Mouse (Mus musculus) CH12.LX (cell line): ENCODE results near the gene Nfatc2. TPM values are rescaled to one million over a fixed set of nuclear protein-coding genes. Genes with fewer than 3 reads are reported as not detected.

Source experiments
- DNase-seq: peaks from one replicate; pipeline ENCODE4 v3.0.0-alpha.2; 2013; ENCODE audit errors: extremely low read depth
- H3K27ac ChIP-seq: 2 replicates; pipeline ENCODE4 v1.5.1; 2012; ENCODE audit warnings: low read depth, mild to moderate bottlenecking, control low read depth, moderate library complexity; ENCODE audit not compliant: insufficient read depth
- H3K27me3 ChIP-seq: replicated peaks from 2 replicates; pipeline ENCODE3; 2012; ENCODE audit warnings: inconsistent platforms
- H3K36me3 ChIP-seq, 2 experiments: replicated peaks in 1 of 2; 2 replicates each; pipeline versions ENCODE3 to v1.6.1; 2012; ENCODE audit warnings: inconsistent platforms in 1 of 2, low read length in 1 of 2, mild to moderate bottlenecking in 1 of 2, mixed read lengths in 1 of 2, moderate library complexity in 1 of 2; ENCODE audit not compliant: control insufficient read depth in 1 of 2, insufficient read depth in 1 of 2
- H3K4me1 ChIP-seq, 2 experiments: 2 replicates each; pipeline ENCODE4 v1.6.1; 2012; ENCODE audit warnings: inconsistent platforms in 1 of 2, moderate library complexity in 1 of 2; ENCODE audit not compliant: insufficient read depth in 2 of 2, control insufficient read depth in 1 of 2
- H3K4me2 ChIP-seq: 2 replicates; pipeline ENCODE4 v1.6.1; 2012; ENCODE audit warnings: low read depth, mild to moderate bottlenecking, control low read depth; ENCODE audit not compliant: poor library complexity, insufficient read depth, severe bottlenecking
- H3K4me3 ChIP-seq, 3 experiments: fragments of 150-350 bp in 1 of 3; sonication (generic) in 1 of 3; replicated peaks in 1 of 3; 2 replicates each; pipeline versions ENCODE3 to v1.5.1; 2011 to 2012; ENCODE audit warnings: low read depth in 2 of 3, low read length in 2 of 3, mild to moderate bottlenecking in 2 of 3, moderate library complexity in 2 of 3, control low read depth in 1 of 3, improper control_type of control experiment in 1 of 3, inconsistent platforms in 1 of 3, mixed read lengths in 1 of 3; ENCODE audit not compliant: poor library complexity in 1 of 3
- H3K79me2 ChIP-seq: replicated peaks from 2 replicates; pipeline ENCODE4 v1.6.1; 2012; ENCODE audit warnings: mild to moderate bottlenecking, moderate library complexity; ENCODE audit not compliant: control insufficient read depth, poor library complexity, insufficient read depth, severe bottlenecking; ENCODE audit errors: extremely low read depth
- H3K9ac ChIP-seq: 2 replicates; pipeline ENCODE4 v1.6.1; 2012; ENCODE audit warnings: low read depth, mild to moderate bottlenecking, control low read depth, moderate library complexity; ENCODE audit not compliant: insufficient read depth
- H3K9me3 ChIP-seq: replicated peaks from 2 replicates; pipeline ENCODE3; 2012; ENCODE audit warnings: low read length, inconsistent platforms, mixed read lengths
- BHLHE40 ChIP-seq: IDR thresholded peaks from 2 replicates; pipeline ENCODE4 v1.6.1; 2011; ENCODE audit warnings: mild to moderate bottlenecking, low read depth, low read length, improper control_type of control experiment
- CHD1 ChIP-seq: IDR thresholded peaks from 2 replicates; pipeline ENCODE4 v1.6.1; 2012; ENCODE audit warnings: low read depth, low read length, improper control_type of control experiment, inconsistent platforms
- CHD2 ChIP-seq: IDR thresholded peaks from 2 replicates; pipeline ENCODE4 v1.6.1; 2011; ENCODE audit warnings: low read length, improper control_type of control experiment
- CTCF ChIP-seq, 2 experiments: IDR thresholded peaks in 1 of 2; conservative IDR thresholded peaks in 1 of 2; 2 replicates each; pipeline ENCODE4 v1.5.1; 2011 to 2012; ENCODE audit warnings: low read depth in 2 of 2, low read length in 2 of 2, improper control_type of control experiment in 1 of 2, inconsistent platforms in 1 of 2, mild to moderate bottlenecking in 1 of 2, moderate library complexity in 1 of 2
- E2F4 ChIP-seq: IDR thresholded peaks from 2 replicates; pipeline ENCODE4 v1.6.1; 2011; ENCODE audit warnings: low read depth, low read length, improper control_type of control experiment; ENCODE audit not compliant: insufficient replicate concordance
- ELF1 ChIP-seq: IDR thresholded peaks from 2 replicates; pipeline ENCODE4 v1.6.1; 2014; ENCODE audit warnings: low read depth, mild to moderate bottlenecking, inconsistent platforms, low read length, improper control_type of control experiment
- EP300 ChIP-seq: IDR thresholded peaks from 2 replicates; pipeline ENCODE4 v1.6.1; 2011; ENCODE audit warnings: low read length, improper control_type of control experiment
- ETS1 ChIP-seq: conservative IDR thresholded peaks from 2 replicates; pipeline ENCODE4 v1.6.1; 2012; ENCODE audit warnings: low read depth, mild to moderate bottlenecking, inconsistent platforms, low read length, improper control_type of control experiment, moderate library complexity
- GABPA ChIP-seq: IDR thresholded peaks from 2 replicates; pipeline ENCODE4 v1.6.1; 2012; ENCODE audit warnings: low read depth, low read length, improper control_type of control experiment, inconsistent platforms; ENCODE audit not compliant: insufficient replicate concordance
- HCFC1 ChIP-seq: IDR thresholded peaks from 2 replicates; pipeline ENCODE4 v1.6.1; 2012; ENCODE audit warnings: low read depth, mild to moderate bottlenecking, inconsistent platforms, low read length, improper control_type of control experiment
- IRF4 ChIP-seq: IDR thresholded peaks from 2 replicates; pipeline ENCODE4 v1.6.1; 2014; ENCODE audit warnings: low read depth, mild to moderate bottlenecking, inconsistent platforms, low read length, improper control_type of control experiment
- JUN ChIP-seq: IDR thresholded peaks from 2 replicates; pipeline ENCODE4 v1.6.1; 2011; ENCODE audit warnings: low read depth, mild to moderate bottlenecking, low read length, improper control_type of control experiment, moderate library complexity; ENCODE audit not compliant: insufficient read depth
- JUND ChIP-seq: conservative IDR thresholded peaks from 2 replicates; pipeline ENCODE4 v1.6.1; 2011; ENCODE audit warnings: low read depth, low read length, improper control_type of control experiment
- KAT2A ChIP-seq: IDR thresholded peaks from 2 replicates; pipeline ENCODE4 v1.6.1; 2012; ENCODE audit warnings: low read length, improper control_type of control experiment, inconsistent platforms; ENCODE audit not compliant: insufficient replicate concordance
- MAFK ChIP-seq: IDR thresholded peaks from 2 replicates; pipeline ENCODE4 v1.6.1; 2011; ENCODE audit warnings: low read length, improper control_type of control experiment; ENCODE audit not compliant: insufficient replicate concordance
- MAX ChIP-seq: IDR thresholded peaks from 2 replicates; pipeline ENCODE4 v1.6.1; 2011; ENCODE audit warnings: low read length, improper control_type of control experiment
- MAZ ChIP-seq: IDR thresholded peaks from 2 replicates; pipeline ENCODE4 v1.6.1; 2012; ENCODE audit warnings: low read depth, mild to moderate bottlenecking, inconsistent platforms, low read length, improper control_type of control experiment, moderate library complexity
- MEF2A ChIP-seq: IDR thresholded peaks from 2 replicates; pipeline ENCODE4 v1.6.1; 2014; ENCODE audit warnings: low read depth, mild to moderate bottlenecking, inconsistent platforms, low read length, improper control_type of control experiment, borderline replicate concordance
- MXI1 ChIP-seq: IDR thresholded peaks from 2 replicates; pipeline ENCODE4 v1.6.1; 2011; ENCODE audit warnings: mild to moderate bottlenecking, low read depth, low read length, improper control_type of control experiment
- MYC ChIP-seq: IDR thresholded peaks from 2 replicates; pipeline ENCODE4 v1.6.1; 2011; ENCODE audit warnings: low read depth, mild to moderate bottlenecking, improper control_type of control experiment, low read length
- NELFE ChIP-seq: IDR thresholded peaks from 2 replicates; pipeline ENCODE4 v1.6.1; 2011; ENCODE audit warnings: low read depth, low read length, improper control_type of control experiment
- NRF1 ChIP-seq: IDR thresholded peaks from 2 replicates; pipeline ENCODE4 v1.6.1; 2014; ENCODE audit warnings: low read depth, mild to moderate bottlenecking, inconsistent platforms, low read length, improper control_type of control experiment, moderate library complexity
- PAX5 ChIP-seq: IDR thresholded peaks from 2 replicates; pipeline ENCODE4 v1.6.1; 2012; ENCODE audit warnings: low read length, inconsistent platforms, mixed read lengths
- POLR2A ChIP-seq: IDR thresholded peaks from 2 replicates; pipeline ENCODE4 v1.6.1; 2011; ENCODE audit warnings: low read depth, mild to moderate bottlenecking, improper control_type of control experiment, low read length
- POLR2AphosphoS2 ChIP-seq: IDR thresholded peaks from 2 replicates; pipeline ENCODE4 v1.6.1; 2011; ENCODE audit warnings: low read depth, low read length, improper control_type of control experiment
- RAD21 ChIP-seq: IDR thresholded peaks from 2 replicates; pipeline ENCODE4 v1.6.1; 2011; ENCODE audit warnings: low read depth, mild to moderate bottlenecking, low read length, improper control_type of control experiment, moderate library complexity
- RCOR1 ChIP-seq: conservative IDR thresholded peaks from 2 replicates; pipeline ENCODE4 v1.6.1; 2012; ENCODE audit warnings: low read depth, mild to moderate bottlenecking, inconsistent platforms, low read length, improper control_type of control experiment
- SIN3A ChIP-seq: IDR thresholded peaks from 2 replicates; pipeline ENCODE4 v1.6.1; 2012; ENCODE audit warnings: low read length, improper control_type of control experiment, inconsistent platforms
- SMC3 ChIP-seq: IDR thresholded peaks from 2 replicates; pipeline ENCODE4 v1.6.1; 2011; ENCODE audit warnings: low read depth, low read length, improper control_type of control experiment
- TBP ChIP-seq: conservative IDR thresholded peaks from 2 replicates; pipeline ENCODE4 v1.6.1; 2011; ENCODE audit warnings: low read depth, low read length, improper control_type of control experiment
- TCF12 ChIP-seq: IDR thresholded peaks from 2 replicates; pipeline ENCODE4 v1.6.1; 2014; ENCODE audit warnings: low read depth, mild to moderate bottlenecking, inconsistent platforms, low read length, improper control_type of control experiment
- UBTF ChIP-seq: IDR thresholded peaks from 2 replicates; pipeline ENCODE4 v1.6.1; 2012; ENCODE audit warnings: low read depth, mild to moderate bottlenecking, inconsistent platforms, low read length, improper control_type of control experiment, moderate library complexity
- USF1 ChIP-seq: IDR thresholded peaks from 2 replicates; pipeline ENCODE4 v1.6.1; 2014; ENCODE audit warnings: low read depth, mild to moderate bottlenecking, inconsistent platforms, low read length, improper control_type of control experiment
- USF2 ChIP-seq: conservative IDR thresholded peaks from 2 replicates; pipeline ENCODE4 v1.6.1; 2011; ENCODE audit warnings: low read depth, low read length, improper control_type of control experiment
- ZC3H11A ChIP-seq: IDR thresholded peaks from 2 replicates; pipeline ENCODE4 v1.6.1; 2012; ENCODE audit warnings: low read depth, mild to moderate bottlenecking, inconsistent platforms, low read length, improper control_type of control experiment
- ZKSCAN1 ChIP-seq: IDR thresholded peaks from 2 replicates; pipeline ENCODE4 v1.6.1; 2012; ENCODE audit warnings: low read depth, inconsistent platforms, low read length, improper control_type of control experiment, borderline replicate concordance
- ZMIZ1 ChIP-seq: IDR thresholded peaks from 2 replicates; pipeline ENCODE4 v1.6.1; 2012; ENCODE audit warnings: low read depth, mild to moderate bottlenecking, inconsistent platforms, low read length, improper control_type of control experiment
- ZNF384 ChIP-seq: IDR thresholded peaks from 2 replicates; pipeline ENCODE4 v1.6.1; 2012; ENCODE audit warnings: low read depth, low read length, improper control_type of control experiment, inconsistent platforms
- dilution Hi-C: fragments of 300-500 bp; cut with MboI; formaldehyde crosslinking; loops from 2 replicates; pipeline ENCODE4 v1.14.3; 2020; ENCODE audit warnings: low sequenced_read_pairs; ENCODE audit not compliant: extremely low pct_unique_long_range_greater_than_20kb, extremely low pct_ligation_motif_present
- in situ Hi-C: fragments of 300-500 bp; cut with MboI; formaldehyde crosslinking; loops from 3 replicates; pipeline ENCODE4 v1.14.3; 2019; ENCODE audit warnings: low sequenced_read_pairs, low pct_ligation_motif_present, low pct_unique_long_range_greater_than_20kb, mixed read lengths
- polyA plus RNA-seq: library from polyadenylated mRNA; unstranded; fragments of >175 nt; gene quantifications from 2 replicates; pipeline ENCODE4 v1.2.1, GENCODE M21; 2012; ENCODE audit warnings: low read depth; ENCODE audit not compliant: insufficient read length
- total RNA-seq, 2 experiments: library from RNA; depleted of rRNA; stranded (reverse); fragments of 300-350 nt in 1 of 2; fragments of >200 nt in 1 of 2; gene quantifications; 2 replicates each; pipeline ENCODE4 v1.2.3; 2012 to 2014

Gene Nfatc2
- total and polyA plus RNA-seq, 3 experiments = 1.8 to 4.8 (median 3.6) TPM

- H3K27ac ChIP-seq = peak overlapping the region; percentile 83
- no peaks in the 10 kb centered on the region for H3K79me2 ChIP-seq
- in situ Hi-C loops (loop anchor here (5.0 kb wide), 1 partner anchor 43 kb away; no protein-coding TSS in a partner anchor), dilution Hi-C loops (no loop called here)
- H3K4me3 ChIP-seq = peak overlapping the region in 1 of 3 experiments; percentile 45
- no peaks in the 10 kb centered on the region for H3K9me3 ChIP-seq
- H3K9ac ChIP-seq = peak overlapping the region; percentile 15; the same call in 1 of the 2 replicates
- DNase-seq = peak; percentile 91
- H3K4me2 ChIP-seq = peak overlapping the region; percentile 58
- H3K36me3 ChIP-seq = peaks cover 11 to 49% of the 10 kb centered on the region in 2 experiments
- H3K27me3 ChIP-seq = no peaks in the 10 kb centered on the region
- H3K4me1 ChIP-seq = peaks cover 47 to 79% of the 10 kb centered on the region in 2 experiments
- TF ChIP-seq ZNF384 (no peak), CTCF (conservative IDR thresholded peaks at IDR 0.05 in 1 of 2, IDR thresholded peaks at IDR 0.05 in 1 of 2; ENCODE audit: low read depth in 2 of 2, low read length in 2 of 2) (no peak), JUND (no peak), MAFK (no peak), GABPA (no peak), USF2 (no peak), BHLHE40 (peak; percentile 63), POLR2A (peak; percentile 34; the same call in 1 of the 2 replicates), MXI1 (no peak), TBP (peak; percentile 98), SMC3 (no peak), ZMIZ1 (no peak; the same call in 1 of the 2 replicates), UBTF (peak; percentile 100), TCF12 (peak; percentile 49; the same call in 1 of the 2 replicates), MYC (no peak), IRF4 (peak; percentile 75), MAX (no peak), MAZ (peak; percentile 69; the same call in 1 of the 2 replicates), ETS1 (peak; percentile 85), JUN (no peak), KAT2A (no peak), NRF1 (no peak; the same call in 1 of the 2 replicates), PAX5 (no peak), RAD21 (peak; percentile 1), USF1 (no peak), SIN3A (peak; percentile 68), CHD2 (no peak), POLR2AphosphoS2 (no peak), ZKSCAN1 (no peak), ELF1 (peak; percentile 56; the same call in 1 of the 2 replicates), CHD1 (no peak), RCOR1 (no peak), EP300 (peak; percentile 80), ZC3H11A (no peak), HCFC1 (no peak), MEF2A (peak; percentile 85), NELFE (no peak), E2F4 (no peak)
- TF ChIP-seq, all 38 proteins: peak for 13
These were observed 61.7 kb downstream of the Nfatc2 start for GRCm38 (mm10) chr2:168539594-168540222.
